Mouse (Mus musculus): ENCODE data around the gene Ulk3. TPM values are rescaled to one million over a fixed set of nuclear protein-coding genes. Genes with fewer than 3 reads are reported as not detected.
A peak's percentile ranks its signal among the peaks of the same experiment; 100 is the strongest.

The Ulk3 gene
- polyA plus RNA-seq, 1 experiment from 2014 or later, result 34.6 TPM

- H3K4me2 ChIP-seq, result no peak overlapping the region
- H3K9me3 ChIP-seq, result no peaks in the 10 kb centered on the region
- no peak overlapping the region for H3K9ac ChIP-seq
- H3K27ac ChIP-seq (replicated peaks), result no peak overlapping the region
- no peak overlapping the region for H3K4me3 ChIP-seq
- H3K27me3 ChIP-seq, result no peaks in the 10 kb centered on the region
- ATAC-seq (ENCODE audit: low FRiP score, low read depth), result no peak
- H3K4me1 ChIP-seq (replicated peaks), result peaks cover 21% of the 10 kb centered on the region
- H3K36me3 ChIP-seq, result no peaks in the 10 kb centered on the region
- 81% methylated on average over 3 of the region's 3 CpGs for WGBS
Measured at GRCm38 (mm10) chr9:57557215-57557614, 32.0 kb upstream of the Ulk3 start.

GRCm38 (mm10) chr9:57558625-57559024, 30.6 kb upstream of the Ulk3 start:
- Histone ChIP-seq H3K4me2 (no peak overlapping the region), H3K9me3 (no peaks in the 10 kb centered on the region), H3K36me3 (no peaks in the 10 kb centered on the region), H3K4me1 (replicated peaks) (peaks cover 27% of the 10 kb centered on the region), H3K27ac (replicated peaks) (no peak overlapping the region), H3K27me3 (no peaks in the 10 kb centered on the region), H3K9ac (no peak overlapping the region), H3K4me3 (no peak overlapping the region)
- WGBS, result 87% methylated on average over 4 of the region's 4 CpGs
- no peak for ATAC-seq (ENCODE audit: low FRiP score, low read depth)

- Histone ChIP-seq H3K9me3 (no peaks in the 10 kb centered on the region), H3K4me2 (no peak overlapping the region), H3K27ac (replicated peaks) (no peak overlapping the region), H3K4me3 (no peak overlapping the region), H3K27me3 (no peaks in the 10 kb centered on the region), H3K9ac (no peak overlapping the region), H3K4me1 (replicated peaks) (peaks cover 30% of the 10 kb centered on the region), H3K36me3 (no peaks in the 10 kb centered on the region)
- ATAC-seq (ENCODE audit: low FRiP score, low read depth), result no peak
- WGBS, result 89% methylated on average over 2 of the region's 2 CpGs
Measured at GRCm38 (mm10) chr9:57559568-57559967, 29.7 kb upstream of the Ulk3 start.

GRCm38 (mm10) chr9:57560263-57560662, 29.0 kb upstream of the Ulk3 start:
- peak overlapping the region; percentile 75 for H3K4me3 ChIP-seq
- H3K4me1 ChIP-seq (replicated peaks), result peaks cover 31% of the 10 kb centered on the region
- peak overlapping the region; percentile 64 for H3K9ac ChIP-seq
- no peaks in the 10 kb centered on the region for H3K27me3 ChIP-seq
- ATAC-seq (ENCODE audit: low FRiP score, low read depth), result no peak
- no peaks in the 10 kb centered on the region for H3K9me3 ChIP-seq
- H3K36me3 ChIP-seq, result no peaks in the 10 kb centered on the region
- 22% methylated on average over 7 of the region's 7 CpGs for WGBS
- peak overlapping the region; percentile 88 for H3K27ac ChIP-seq (replicated peaks)
- peak overlapping the region; percentile 84 for H3K4me2 ChIP-seq

GRCm38 (mm10) chr9:57560861-57561710, 28.2 kb upstream of the Ulk3 start, which contains the start of gene Scamp2:
TSS of gene Scamp2 (plus strand) at chr9:57560943.
- Histone ChIP-seq H3K4me3 (peak within 1 kb of the TSS; percentile 75), H3K4me2 (peak within 1 kb of the TSS; percentile 84), H3K9me3 (no peaks in the 10 kb centered on the region), H3K36me3 (no peaks in the 10 kb centered on the region), H3K4me1 (replicated peaks) (peaks cover 39% of the 10 kb centered on the region), H3K9ac (peak within 1 kb of the TSS; percentile 64), H3K27me3 (no peaks in the 10 kb centered on the region), H3K27ac (replicated peaks) (peak within 1 kb of the TSS; percentile 88)
- 1% methylated on average over 37 of the region's 37 CpGs for WGBS
- peak; percentile 100 for ATAC-seq (ENCODE audit: low FRiP score, low read depth)

GRCm38 (mm10) chr9:57561711-57562099, 27.5 kb upstream of the Ulk3 start:
- 82% methylated on average over 13 of the region's 13 CpGs for WGBS
- H3K36me3 ChIP-seq, result no peaks in the 10 kb centered on the region
- H3K4me1 ChIP-seq (replicated peaks), result peaks cover 45% of the 10 kb centered on the region
- H3K4me2 ChIP-seq, result peak overlapping the region; percentile 84
- ATAC-seq (ENCODE audit: low FRiP score, low read depth), result no peak
- H3K27ac ChIP-seq (replicated peaks), result no peak overlapping the region
- H3K27me3 ChIP-seq, result no peaks in the 10 kb centered on the region
- no peak overlapping the region; the same call in 1 of the 2 replicates for H3K9ac ChIP-seq
- no peaks in the 10 kb centered on the region for H3K9me3 ChIP-seq
- peak overlapping the region; percentile 75 for H3K4me3 ChIP-seq

- no peak overlapping the region for H3K27ac ChIP-seq (replicated peaks)
- no peaks in the 10 kb centered on the region for H3K9me3 ChIP-seq
- no peak overlapping the region for H3K9ac ChIP-seq
- no peaks in the 10 kb centered on the region for H3K27me3 ChIP-seq
- no peak overlapping the region for H3K4me3 ChIP-seq
- H3K36me3 ChIP-seq, result no peaks in the 10 kb centered on the region
- no peak for ATAC-seq (ENCODE audit: low FRiP score, low read depth)
- 84% methylated on average over 4 of the region's 4 CpGs for WGBS
- peaks cover 47% of the 10 kb centered on the region for H3K4me1 ChIP-seq (replicated peaks)
- H3K4me2 ChIP-seq, result no peak overlapping the region
Measured at GRCm38 (mm10) chr9:57562896-57563372, 26.3 kb upstream of the Ulk3 start.

GRCm38 (mm10) chr9:57564609-57565008, 24.6 kb upstream of the Ulk3 start:
- no peak overlapping the region for H3K4me2 ChIP-seq
- no peaks in the 10 kb centered on the region for H3K27me3 ChIP-seq
- H3K9me3 ChIP-seq, result no peaks in the 10 kb centered on the region
- H3K9ac ChIP-seq, result no peak overlapping the region
- peaks cover 16% of the 10 kb centered on the region for H3K36me3 ChIP-seq
- no peak for ATAC-seq (ENCODE audit: low FRiP score, low read depth)
- WGBS, result 91% methylated on average over 6 of the region's 6 CpGs
- H3K4me3 ChIP-seq, result no peak overlapping the region
- H3K4me1 ChIP-seq (replicated peaks), result peaks cover 47% of the 10 kb centered on the region
- H3K27ac ChIP-seq (replicated peaks), result no peak overlapping the region

GRCm38 (mm10) chr9:57565741-57566221, 23.5 kb upstream of the Ulk3 start:
- Histone ChIP-seq H3K4me2 (no peak overlapping the region), H3K4me1 (replicated peaks) (peaks cover 41% of the 10 kb centered on the region)
- 46% methylated on average over 10 of the region's 10 CpGs for WGBS

GRCm38 (mm10) chr9:57566846-57567245, 22.4 kb upstream of the Ulk3 start:
- 69% methylated on average over 8 of the region's 8 CpGs for WGBS
- no peak for ATAC-seq (ENCODE audit: low FRiP score, low read depth)
- no peak overlapping the region for H3K9ac ChIP-seq
- H3K4me1 ChIP-seq (replicated peaks), result peaks cover 34% of the 10 kb centered on the region
- H3K4me2 ChIP-seq, result no peak overlapping the region
- peaks cover 25% of the 10 kb centered on the region for H3K36me3 ChIP-seq
- H3K4me3 ChIP-seq, result no peak overlapping the region
- H3K27ac ChIP-seq (replicated peaks), result no peak overlapping the region
- no peaks in the 10 kb centered on the region for H3K27me3 ChIP-seq
- no peaks in the 10 kb centered on the region for H3K9me3 ChIP-seq

More at GRCm38 (mm10) chr9:57565741-57566221, 23.5 kb upstream of the Ulk3 start:
- Histone ChIP-seq H3K36me3 (peaks cover 19% of the 10 kb centered on the region), H3K4me3 (no peak overlapping the region), H3K27me3 (no peaks in the 10 kb centered on the region), H3K9me3 (no peaks in the 10 kb centered on the region), H3K27ac (replicated peaks) (peak overlapping the region; percentile 43), H3K9ac (no peak overlapping the region)
- ATAC-seq (ENCODE audit: low FRiP score, low read depth), result peak; percentile 32; the same call in 1 of the 2 replicates

GRCm38 (mm10) chr9:57568500-57568899, 20.8 kb upstream of the Ulk3 start:
- Histone ChIP-seq H3K4me2 (no peak overlapping the region), H3K36me3 (peaks cover 25% of the 10 kb centered on the region), H3K9me3 (no peaks in the 10 kb centered on the region), H3K9ac (no peak overlapping the region), H3K27me3 (no peaks in the 10 kb centered on the region), H3K4me3 (no peak overlapping the region), H3K27ac (replicated peaks) (no peak overlapping the region), H3K4me1 (replicated peaks) (peaks cover 20% of the 10 kb centered on the region)
- 95% methylated on average over 6 of the region's 6 CpGs for WGBS
- ATAC-seq (ENCODE audit: low FRiP score, low read depth), result no peak

GRCm38 (mm10) chr9:57574397-57574796, 14.9 kb upstream of the Ulk3 start:
- no peak for ATAC-seq (ENCODE audit: low FRiP score, low read depth)
- H3K27ac ChIP-seq (replicated peaks), result no peak overlapping the region
- peaks cover 29% of the 10 kb centered on the region for H3K36me3 ChIP-seq

More at GRCm38 (mm10) chr9:57574397-57574796, 14.9 kb upstream of the Ulk3 start:
- Histone ChIP-seq H3K4me2 (no peak overlapping the region), H3K4me1 (replicated peaks) (no peaks in the 10 kb centered on the region), H3K4me3 (no peak overlapping the region), H3K9me3 (no peaks in the 10 kb centered on the region), H3K9ac (no peak overlapping the region), H3K27me3 (no peaks in the 10 kb centered on the region)

Data from hindbrain, embryonic 15.5 days (tissue).